Mouse (Mus musculus) cortical plate, adult 2 months (tissue): ENCODE data around the gene Fhdc1.

Source experiments
- CTCF ChIP-seq: fragments of 200-500 bp; IDR thresholded peaks from 2 replicates; pipeline ENCODE4 v1.5.1; 2011; ENCODE audit warnings: mild to moderate bottlenecking, control low read depth, low read length; ENCODE audit not compliant: insufficient read depth; ENCODE audit errors: extremely low read depth
- POLR2A ChIP-seq: fragments of 200-500 bp; IDR thresholded peaks from 2 replicates; pipeline ENCODE4 v1.6.1; 2011; ENCODE audit warnings: mild to moderate bottlenecking, low read length, control low read depth; ENCODE audit not compliant: insufficient read depth; ENCODE audit errors: extremely low read depth

DNA sequence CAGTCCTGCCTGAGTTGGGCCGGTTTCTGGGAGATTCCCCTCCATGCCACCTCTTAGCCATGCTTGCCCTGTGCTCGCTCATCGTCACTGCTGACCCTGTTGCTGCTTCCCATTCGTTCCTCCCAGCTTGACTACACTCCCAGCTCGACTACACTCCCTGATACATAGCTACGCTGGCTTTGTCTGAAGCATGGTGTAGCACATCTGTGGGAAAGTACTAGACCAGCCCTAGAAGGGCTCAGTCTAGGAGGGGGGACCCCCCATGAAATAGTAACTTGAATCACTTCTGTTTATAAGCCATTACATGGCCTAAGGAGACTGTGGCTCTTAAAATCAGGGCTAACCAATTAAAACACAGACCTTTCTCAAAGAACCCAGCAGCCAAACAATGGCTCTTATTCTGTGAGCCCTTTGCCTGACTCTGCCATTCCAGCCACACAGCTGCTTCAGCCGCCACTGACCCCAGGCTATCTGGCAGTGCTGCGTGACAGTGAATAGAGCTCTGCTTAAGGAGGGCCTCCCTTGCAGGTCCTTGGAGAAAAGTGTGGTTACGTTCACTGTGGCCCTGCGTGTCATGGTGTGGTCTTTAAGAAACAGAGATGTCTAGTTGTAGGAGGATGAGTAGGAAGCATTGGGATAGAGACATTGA, 47.3 kb downstream of the Fhdc1 start:
- TF ChIP-seq CTCF (no peak), POLR2A (no peak)
